In genomic region chr3:102144401-102144800, GRCm38 (mm10) we compare ENCODE assay signal across 26 mouse cellular contexts. TPM values are rescaled to one million over a fixed set of nuclear protein-coding genes. Genes with fewer than 3 reads are reported as not detected.
DNase-seq lines count a peak whose midpoint lies in the region; ATAC-seq lines count a peak whose summit lies in the region.
"Had no signal": no experiment of that assay in that cellular context is flagged by ENCODE, and none has a peak within 500 bp of the region (broad histone marks: within the 10 kb centered on the region; RNA-seq: fewer than 3 reads in every experiment).

No protein-coding gene starts in this region.

- peak overlapping the region; percentile 30 for H3K4me3 ChIP-seq in erythroblast, embryonic 14.5 days (replicated peaks)
- no peak overlapping the region for H3K4me3 ChIP-seq in liver, embryonic 13.5 days (replicated peaks)
- H3K4me3 ChIP-seq: embryonic facial prominence, embryonic 10.5 days; forebrain, embryonic 15.5 days; heart, embryonic 15.5 days; hindbrain, embryonic 10.5 days; kidney, embryonic 15.5 days; left cerebral cortex, adult 2 months; limb, embryonic 10.5 days; midbrain, embryonic 10.5 days had no signal

- peak overlapping the region; percentile 49 for H3K9ac ChIP-seq in liver, embryonic 13.5 days
- H3K9ac ChIP-seq: forebrain, embryonic 15.5 days; heart, embryonic 15.5 days; kidney, embryonic 15.5 days had no signal

- H3K4me1 ChIP-seq in erythroblast, embryonic 14.5 days (ENCODE audit: control insufficient read depth): peaks cover 73% of the 10 kb centered on the region
- peaks cover 72% of the 10 kb centered on the region for H3K4me1 ChIP-seq in liver, embryonic 13.5 days (replicated peaks)

- H3K36me3 ChIP-seq in erythroblast, embryonic 14.5 days (ENCODE audit: control insufficient read depth): no peaks in the 10 kb centered on the region
- no peaks in the 10 kb centered on the region for H3K36me3 ChIP-seq in liver, embryonic 13.5 days
- H3K36me3 ChIP-seq: embryonic facial prominence, embryonic 10.5 days; forebrain, embryonic 15.5 days; hindbrain, embryonic 10.5 days; kidney, embryonic 15.5 days; limb, embryonic 10.5 days; midbrain, embryonic 10.5 days had no signal

- WGBS in liver, embryonic 13.5 days (ENCODE audit: insufficient replicate concordance): 45% methylated on average over 4 of the region's 4 CpGs

- peak overlapping the region; percentile 58 for H3K4me2 ChIP-seq in liver, embryonic 13.5 days
- H3K4me2 ChIP-seq: forebrain, embryonic 15.5 days; heart, embryonic 15.5 days; kidney, embryonic 15.5 days had no signal

- intact Hi-C loops in gastrocnemius, postnatal 36 days (cut with DNase I): no loop called here

- no peaks in the 10 kb centered on the region for H3K9me3 ChIP-seq in erythroblast, embryonic 14.5 days (ENCODE audit: control insufficient read depth, low read length)
- H3K9me3 ChIP-seq in liver, embryonic 13.5 days (replicated peaks): no peaks in the 10 kb centered on the region
- H3K9me3 ChIP-seq: embryonic facial prominence, embryonic 10.5 days; forebrain, embryonic 15.5 days; heart, embryonic 15.5 days; hindbrain, embryonic 10.5 days; kidney, embryonic 15.5 days; limb, embryonic 10.5 days; midbrain, embryonic 10.5 days had no signal

- H3K27ac ChIP-seq in liver, embryonic 13.5 days: peak overlapping the region; percentile 91
- H3K27ac ChIP-seq: embryonic facial prominence, embryonic 10.5 days; forebrain, embryonic 15.5 days; heart, embryonic 15.5 days; hindbrain, embryonic 10.5 days; kidney, embryonic 15.5 days; left cerebral cortex, adult 2 months; limb, embryonic 10.5 days; midbrain, embryonic 10.5 days had no signal

- peak; percentile 22 for DNase-seq in spleen, adult 12 weeks (ENCODE audit: low spot score)
- DNase-seq in spleen, adult 18-20 months: no peak
- peak; percentile 76 for DNase-seq in liver, embryonic 13.5 days
- DNase-seq in spleen, postnatal 4 days (ENCODE audit: low spot score in 2 of 2): peak; percentile 51 to 69
- no peak for DNase-seq in lung, postnatal 36 days
- DNase-seq in thymus, postnatal 14 days: no peak
- DNase-seq in gastrocnemius, postnatal 36 days: no peak
- DNase-seq: adrenal gland, adult 8-10 months; cerebellum, adult 11-12 months; cerebellum, postnatal 36 days; kidney, postnatal 4 days; layer of hippocampus, adult 9-11 months; lung, adult 18-20 months; right cerebral cortex, postnatal 14 days; thymus, adult 18-20 months had no signal

- peak; percentile 93 for ATAC-seq in liver, embryonic 13.5 days (ENCODE audit: low read depth)
- ATAC-seq: forebrain, embryonic 15.5 days; inflammation-experienced regulatory T-cells, adult 6 months had no signal

- H3K27me3 ChIP-seq in erythroblast, embryonic 14.5 days (ENCODE audit: control insufficient read depth): no peaks in the 10 kb centered on the region
- peaks cover under 1% of the 10 kb centered on the region; the same call in 1 of the 2 replicates for H3K27me3 ChIP-seq in liver, embryonic 13.5 days
- H3K27me3 ChIP-seq: forebrain, embryonic 15.5 days; heart, embryonic 15.5 days; kidney, embryonic 15.5 days had no signal

RNA-seq across cellular contexts. Expression of gene Casq2, which starts 58.2 kb away (rescaled TPM):
- not detected in 2 replicates for polyA plus RNA-seq in erythroblast, embryonic 14.5 days (2012)
- polyA plus RNA-seq in liver, embryonic 13.5 days (2015; fragmentation: Nextera tagmentation; extraction: Ambion mirVana): 1.9 and 2.0 TPM in 2 replicates
- 10 to 100 TPM; 32.1 to 71.4 TPM for total RNA-seq in gastrocnemius, postnatal 36 days (2021)
- total RNA-seq: neutrophil, adult 5-6 weeks had no signal
- polyA plus RNA-seq: inflammation-experienced regulatory T-cells, adult 6 months; midbrain, embryonic 10.5 days had no signal

Comparison
In these comparisons a context has a peak if more than half of its experiments do, and no peak if none do; other contexts are left out.
1. DNase-seq: peak in spleen, adult 12 weeks (single experiment), liver, embryonic 13.5 days (single experiment) and spleen, postnatal 4 days (2 of 2); none in spleen, adult 18-20 months (0 of 2), lung, postnatal 36 days (single experiment), thymus, postnatal 14 days (single experiment) and gastrocnemius, postnatal 36 days (0 of 2).